Mouse (Mus musculus) CD4-positive, CD25-positive, alpha-beta regulatory T cell, adult 4 months (primary cell): ENCODE measurements around the gene Mief1. TPM values are rescaled to one million over a fixed set of nuclear protein-coding genes. Genes with fewer than 3 reads are reported as not detected.
A peak's percentile ranks its signal among the peaks of the same experiment; 100 is the strongest.

Source experiments
- ATAC-seq: one replicate; pipeline ENCODE4 v1.8.0; 2017
- polyA plus RNA-seq, 2 experiments: library from polyadenylated mRNA; unstranded; fragments of 100-300 nt; shearing (Covaris generic); gene quantifications; one replicate each; pipeline ENCODE4 v1.2.1; 2017

The Mief1 gene
- polyA plus RNA-seq, 2 experiments from 2014 or later: 33.6 to 42.7 TPM

DNA sequence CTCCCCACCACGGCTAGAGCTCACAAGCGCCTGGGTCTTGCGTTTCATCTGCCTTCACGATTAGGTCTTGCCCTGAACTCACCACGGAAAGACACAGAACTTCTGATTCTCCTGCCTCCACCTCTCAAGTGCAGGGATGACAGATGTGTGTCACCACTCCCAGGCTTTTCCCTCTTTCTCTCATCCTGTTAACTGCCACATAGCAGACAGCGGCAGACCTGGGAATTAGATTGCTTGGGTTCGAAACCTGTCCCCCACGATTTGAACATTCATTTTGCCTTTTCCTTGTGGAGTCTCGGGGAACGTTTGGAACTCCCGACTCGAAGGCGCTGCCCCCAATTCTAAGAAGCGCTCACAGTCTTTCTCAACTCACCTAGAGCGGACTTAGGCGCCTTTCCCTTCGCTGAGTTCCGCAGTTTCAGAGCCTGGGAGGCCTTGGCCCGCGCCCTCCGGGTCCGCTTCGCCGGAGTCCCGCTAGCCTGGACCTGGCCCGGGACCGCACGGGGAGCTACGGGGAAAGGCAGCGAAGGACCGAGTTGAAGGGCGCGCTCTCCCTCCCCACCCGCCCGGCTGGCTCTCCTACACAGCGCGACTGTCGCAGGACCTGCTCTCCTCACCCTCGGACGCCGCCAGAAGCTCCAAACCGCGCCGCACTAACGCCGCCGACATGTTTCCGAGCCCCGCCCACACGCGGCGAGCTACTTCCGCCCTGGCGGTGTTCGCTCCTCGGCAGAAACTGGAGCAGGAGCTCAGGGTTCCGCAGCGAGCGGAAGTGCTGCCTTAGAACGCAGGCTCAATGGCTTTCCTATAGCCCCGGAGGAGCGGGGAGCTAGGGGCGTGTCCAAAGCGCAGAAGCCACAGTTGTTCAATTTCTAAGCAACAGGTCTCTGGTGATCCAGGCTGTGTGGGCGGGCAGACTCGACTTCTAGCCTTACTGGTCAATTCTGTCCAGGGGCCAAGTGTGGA, 30.1 kb downstream of the Mief1 start, which contains the start of gene Rps19bp1:
TSS of gene Rps19bp1 (minus strand) at position 706 of the 966 bp plus-strand sequence.
- peak; percentile 98 for ATAC-seq

DNA sequence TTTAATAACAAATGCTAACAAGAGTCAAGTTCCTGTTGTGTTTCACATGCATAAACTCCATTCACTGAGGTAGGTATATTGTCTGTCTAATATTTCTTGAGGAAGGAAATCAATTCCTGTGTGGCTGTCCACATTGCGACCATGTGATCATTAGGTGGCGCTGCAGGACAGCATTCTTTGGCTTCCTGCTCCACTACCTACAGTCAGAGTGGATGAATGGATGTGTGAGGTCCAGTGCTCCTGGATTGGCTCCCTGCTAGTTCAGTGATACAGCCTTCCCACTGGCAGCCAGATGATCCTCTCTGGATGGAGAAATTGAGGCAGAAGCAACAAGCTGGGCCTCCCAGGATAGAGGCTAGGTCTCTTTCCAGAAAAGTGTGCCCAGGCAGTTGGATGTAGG, 32.5 kb downstream of the Mief1 start:
- ATAC-seq: peak; percentile 22

DNA sequence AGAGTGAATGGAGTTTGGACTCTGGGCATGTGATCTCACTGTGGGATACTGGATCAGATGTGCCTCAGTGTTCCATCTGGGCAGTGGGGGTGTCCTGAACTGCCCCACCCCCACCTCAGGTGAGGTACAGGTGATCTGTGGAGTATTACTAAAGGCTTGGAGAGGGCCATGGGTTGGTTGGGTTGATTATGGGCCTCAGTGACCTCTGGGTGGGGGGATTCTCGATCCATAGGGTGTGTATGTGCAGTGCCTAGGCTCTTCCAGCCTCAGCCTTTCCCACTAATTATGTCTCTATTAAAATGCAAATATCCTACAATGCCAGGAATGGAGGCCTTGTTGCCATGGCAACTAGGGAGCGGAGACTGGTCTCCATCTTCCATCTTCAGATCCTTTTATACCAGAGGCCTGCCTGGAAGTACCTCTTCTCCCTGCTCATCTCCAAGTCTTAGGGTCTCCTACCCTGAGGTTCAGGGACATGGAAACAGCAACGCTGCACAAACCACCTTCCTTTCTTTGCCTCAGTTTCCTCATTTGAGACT, 38.1 kb downstream of the Mief1 start:
- no peak for ATAC-seq

DNA sequence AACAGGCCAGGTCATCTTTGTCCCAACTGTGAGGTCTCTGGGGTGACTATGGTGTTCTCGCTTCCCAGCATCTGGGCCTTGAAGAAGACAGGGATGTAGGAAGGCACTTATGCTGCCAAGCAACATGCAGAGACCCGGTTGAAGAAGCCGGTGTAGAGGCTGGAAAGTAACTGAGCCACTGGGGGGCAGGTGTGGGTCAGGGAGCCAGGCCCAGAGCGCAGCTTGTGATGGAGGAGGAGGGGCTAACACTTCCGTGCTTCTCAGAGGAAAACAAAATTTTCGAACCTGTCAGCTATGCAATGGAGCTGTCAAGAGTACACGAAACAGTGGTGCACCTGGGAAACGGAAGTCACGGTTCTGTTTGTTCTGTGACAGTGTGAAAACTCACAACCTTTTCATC, 43.3 kb downstream of the Mief1 start:
- ATAC-seq: no peak

DNA sequence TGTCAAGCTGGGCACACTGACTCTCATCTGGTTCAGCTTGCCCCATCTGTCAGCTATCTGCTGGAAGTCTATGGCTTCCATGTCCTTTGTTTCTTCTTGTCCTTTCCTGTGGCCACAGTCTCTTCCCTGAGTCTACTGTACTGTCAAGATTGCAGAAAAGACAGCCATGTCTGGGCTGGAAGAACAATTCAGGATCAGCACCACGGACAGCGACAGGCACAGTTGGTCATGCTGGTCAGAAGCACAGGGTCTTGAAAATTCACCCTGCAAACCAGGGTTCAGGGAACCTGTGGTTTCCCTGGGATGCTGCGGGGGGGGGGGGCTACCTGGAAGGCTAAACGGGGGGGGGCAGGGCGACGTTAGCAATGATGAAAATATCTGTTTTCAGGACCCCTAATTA, 43.8 kb downstream of the Mief1 start:
- ATAC-seq: no peak

DNA sequence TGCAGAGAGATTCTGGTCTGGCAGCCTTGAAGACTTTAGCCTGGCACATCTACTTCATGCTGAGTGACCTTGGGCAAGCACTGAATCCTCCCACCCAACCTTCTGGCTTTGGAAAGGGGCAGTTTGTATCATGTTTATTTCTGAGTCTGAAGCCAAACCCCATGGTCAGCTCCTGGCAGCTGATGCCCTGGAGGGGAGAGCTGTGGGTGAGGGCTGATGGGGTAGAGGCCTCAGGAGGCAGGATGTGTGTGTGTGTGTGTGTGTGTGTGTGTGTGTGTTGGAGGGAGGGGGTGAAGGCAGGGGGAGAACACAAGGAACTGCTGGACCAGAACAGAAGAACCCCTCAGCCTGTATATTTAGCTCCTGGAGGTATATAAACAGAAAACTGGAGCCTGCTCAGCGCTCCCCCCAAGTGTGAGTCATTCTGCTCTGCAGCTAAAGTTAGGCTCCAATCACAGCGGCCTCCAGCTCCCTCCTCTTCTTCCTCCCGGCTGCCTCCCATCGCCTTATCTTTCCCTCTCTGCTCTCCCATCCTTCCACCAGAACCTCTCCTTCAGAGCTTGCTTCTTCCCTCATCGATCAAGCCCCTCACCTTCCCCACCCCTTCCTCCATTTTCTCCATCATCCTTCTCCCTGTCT, 44.4 kb downstream of the Mief1 start:
- ATAC-seq: no peak

DNA sequence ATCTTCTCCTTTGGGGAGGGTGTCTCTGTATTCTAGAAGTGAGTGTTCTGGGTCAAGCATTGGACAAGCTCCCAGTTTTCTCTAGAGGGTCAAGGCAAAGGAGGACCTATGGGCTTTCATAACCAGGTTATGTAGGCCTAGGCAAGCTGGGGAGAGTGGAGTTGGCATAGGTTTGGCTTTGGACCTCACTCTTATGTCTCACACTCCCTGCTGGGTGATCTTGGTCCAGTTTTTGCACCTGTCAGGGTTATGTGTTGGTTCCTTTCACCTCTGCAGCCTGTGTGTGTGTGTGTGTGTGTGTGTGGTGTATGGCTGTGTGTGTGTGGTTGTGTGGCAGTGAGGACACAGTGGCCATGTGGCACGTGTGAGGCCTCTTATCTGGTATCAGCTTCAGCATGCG, 45.2 kb downstream of the Mief1 start:
- no peak for ATAC-seq

DNA sequence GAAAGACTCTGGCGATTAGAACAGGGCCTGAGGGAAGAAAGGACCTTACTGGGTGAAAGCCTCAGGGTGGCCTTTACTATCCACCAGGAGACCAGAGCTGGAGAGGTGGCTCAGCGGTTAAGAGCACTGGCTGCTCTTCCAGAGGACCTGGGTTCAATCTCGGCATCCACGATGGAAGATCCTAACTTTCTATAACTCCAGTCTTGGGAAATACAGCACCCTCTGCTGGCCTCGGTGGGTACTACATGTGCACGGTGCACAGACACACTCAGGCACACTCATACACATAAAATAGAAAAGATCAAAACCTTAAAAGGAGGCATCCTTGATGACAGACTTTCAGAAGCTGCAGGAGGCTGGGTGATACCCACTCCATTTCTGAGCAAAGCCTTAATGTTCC, 46.8 kb downstream of the Mief1 start:
- ATAC-seq: no peak

DNA sequence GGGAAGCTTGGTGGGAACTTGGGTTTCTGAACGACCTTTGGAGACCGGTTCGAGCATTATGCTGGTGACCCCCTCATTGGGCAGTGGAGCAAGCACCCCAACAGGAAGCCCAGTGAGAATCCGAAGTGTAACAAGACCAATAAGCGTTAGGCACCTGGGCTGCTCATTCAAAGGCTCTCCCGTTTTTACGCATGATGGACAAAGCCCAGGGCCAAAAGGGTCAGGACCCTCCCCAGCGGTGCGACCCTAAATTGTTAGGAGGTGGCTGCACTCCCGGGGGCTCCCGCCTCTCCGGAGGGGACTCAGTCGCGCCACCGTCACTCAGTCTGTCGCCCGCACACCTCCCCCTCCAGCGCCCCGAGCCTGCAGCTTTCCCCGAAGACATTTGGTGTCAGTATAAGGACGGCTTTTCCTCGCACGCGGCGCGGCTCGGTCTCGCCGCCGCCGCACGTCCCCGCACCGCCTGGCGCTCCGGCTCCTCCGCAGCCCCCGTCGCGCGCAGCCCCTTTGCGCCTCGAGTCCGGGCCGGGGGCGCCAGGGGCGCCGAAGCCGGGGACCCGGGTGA, 53.1 kb downstream of the Mief1 start, which contains the start of gene Cacna1i:
TSS of gene Cacna1i (plus strand) at position 388 of the 565 bp plus-strand sequence.
- ATAC-seq: no peak

DNA sequence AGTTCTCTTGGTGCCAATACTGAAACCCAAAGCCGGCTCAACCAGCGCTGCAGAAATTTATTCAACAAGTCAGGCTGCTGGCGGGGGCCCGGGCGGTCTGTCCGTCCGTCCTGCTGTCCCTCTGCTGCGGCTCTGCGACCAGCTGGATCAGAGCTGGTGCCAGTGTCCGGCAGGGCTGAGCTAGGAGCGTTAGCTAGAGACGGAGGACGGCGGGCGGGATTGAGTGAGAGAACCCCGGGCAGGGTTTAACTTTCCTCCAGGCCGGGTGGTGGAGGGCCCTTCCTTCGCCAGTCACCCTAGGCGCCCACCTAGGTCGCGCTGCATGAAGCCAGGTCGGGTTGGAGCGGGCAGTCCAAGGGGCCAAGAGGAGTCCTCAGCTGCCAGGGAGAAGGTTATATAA, 54.2 kb downstream of the Mief1 start:
- ATAC-seq: no peak

DNA sequence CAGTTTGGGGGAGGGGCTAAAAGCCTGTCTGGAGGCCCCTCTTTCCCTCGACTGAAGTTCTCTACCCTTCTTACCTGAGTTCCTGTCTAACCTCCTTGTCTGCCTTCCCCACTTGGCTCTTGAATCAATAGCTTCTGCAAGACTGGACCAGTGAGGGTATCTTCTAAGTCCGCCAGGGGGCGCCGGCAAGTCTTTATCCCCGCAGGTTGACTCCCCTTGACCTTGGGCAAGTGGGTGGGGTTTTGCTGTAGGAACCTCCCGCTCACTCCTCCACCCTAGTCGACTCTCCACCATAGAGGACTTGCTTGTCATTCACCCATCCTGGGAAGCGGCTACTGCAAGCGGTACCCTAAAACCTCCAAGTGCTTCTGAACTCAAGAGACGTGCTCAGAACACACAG, 55.6 kb downstream of the Mief1 start:
- ATAC-seq: peak; percentile 63

DNA sequence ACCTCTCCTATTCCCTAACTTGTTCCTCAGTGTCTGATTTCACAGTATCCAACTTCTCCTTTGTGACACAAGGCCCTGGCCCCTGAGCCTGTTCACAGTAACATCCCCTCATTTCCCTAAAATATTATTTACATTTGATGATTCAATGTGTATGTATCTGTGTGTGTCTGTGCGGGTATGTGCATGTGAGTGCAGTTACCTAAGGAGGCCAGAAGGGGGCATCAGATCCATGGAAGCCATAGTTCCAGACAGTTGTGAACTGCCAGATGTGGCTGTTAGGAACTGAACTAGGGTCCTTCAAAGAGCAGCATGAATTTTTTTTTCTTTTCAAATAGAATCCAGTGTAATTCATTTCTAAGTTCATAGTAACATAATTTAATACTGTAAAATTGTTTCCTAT, 63.3 kb downstream of the Mief1 start:
- ATAC-seq: no peak

Other genes with a start within 250 kb of the Mief1 start
- gene Pdgfb, start 219.0 kb upstream of the Mief1 start, polyA plus RNA-seq: 1 to 10 TPM; 1.4 to 2.8 TPM
- gene Syngr1, start 142.7 kb upstream of the Mief1 start, polyA plus RNA-seq: under 1 TPM; 0.86 to 0.94 TPM
- gene Rpl3, start 142.2 kb upstream of the Mief1 start, polyA plus RNA-seq: 1,000 to 10,000 TPM; 3,782 to 4,433 TPM
- gene Tab1, start 100.9 kb upstream of the Mief1 start, polyA plus RNA-seq: 10 to 100 TPM; 12.0 to 39.6 TPM
- gene Mgat3, start 60.3 kb upstream of the Mief1 start, polyA plus RNA-seq: under 1 TPM in 1 of 2 experiments, not detected in 1; 0.13 TPM
- gene AC140267.1, start 1.8 kb downstream of the Mief1 start, polyA plus RNA-seq: 10 to 100 TPM in 1 of 2 experiments, not detected in 1; 14.2 TPM
- 10 to 100 TPM; 80.4 to 96.5 TPM for gene Atf4, start 21.2 kb downstream of the Mief1 start, polyA plus RNA-seq
- 10 to 100 TPM; 18.3 to 21.5 TPM for gene Rps19bp1, start 30.3 kb downstream of the Mief1 start, polyA plus RNA-seq
- not detected for gene Cacna1i, start 53.2 kb downstream of the Mief1 start, polyA plus RNA-seq